20 mouse cellular contexts compared by ENCODE assay signal in the genomic region with DNA sequence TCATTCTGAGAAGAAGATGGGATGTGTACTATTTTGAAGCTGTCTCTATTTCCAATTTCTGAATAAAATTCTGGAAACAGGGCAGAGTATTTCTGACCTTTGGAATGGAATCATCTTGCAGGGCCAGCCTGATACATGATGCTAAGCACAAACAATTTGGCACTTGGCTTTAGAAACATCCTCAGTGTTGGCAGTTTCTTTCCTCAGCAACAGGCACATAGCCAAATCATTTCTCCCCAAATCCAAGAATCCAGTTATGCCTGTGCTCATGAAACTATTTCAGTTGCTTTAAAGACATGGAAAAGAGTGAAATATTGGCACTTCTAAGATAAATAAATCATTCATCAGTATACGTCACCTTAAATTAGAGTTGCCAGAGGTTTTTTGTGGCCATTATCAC. TPM values are rescaled to one million over a fixed set of nuclear protein-coding genes. Genes with fewer than 3 reads are reported as not detected.
A peak's percentile ranks its signal among the peaks of the same experiment; 100 is the strongest.
DNase-seq lines count a peak whose midpoint lies in the region; TF ChIP-seq lines count a peak whose summit lies in the region.
"Had no signal": no experiment of that assay in that cellular context is flagged by ENCODE, and none has a peak within 500 bp of the region (broad histone marks: within the 10 kb centered on the region; RNA-seq: fewer than 3 reads in every experiment).

No protein-coding gene starts in this region.

- no peak overlapping the region for H3K4me3 ChIP-seq in layer of hippocampus, adult 2 months
- H3K4me3 ChIP-seq: embryonic facial prominence, embryonic 12.5 days; forebrain, embryonic 12.5 days; left cerebral cortex, adult 2 months; limb, embryonic 12.5 days; neural tube, embryonic 12.5 days had no signal

- peak; percentile 28 to 37 for DNase-seq in layer of hippocampus, adult 2 months (ENCODE audit: low spot score in 2 of 2)
- DNase-seq in layer of hippocampus, postnatal 36 days = no peak
- peak; percentile 65 for DNase-seq in Muller cell, postnatal 12 days (ENCODE audit: inconsistent ontology term)
- DNase-seq in brain, adult 2 months (ENCODE audit: low read depth, low spot score) = peak; percentile 63
- DNase-seq in cerebellum, postnatal 10 days = peak; percentile 63 to 66
- DNase-seq in adipocyte (ENCODE audit: low spot score) = no peak
- DNase-seq in retina, embryonic 14.5 days (ENCODE audit: low spot score) = no peak
- DNase-seq: adrenal gland, postnatal 14 days; gastrocnemius, postnatal 10 days; heart, postnatal 10 days; kidney, adult 11 months; kidney, postnatal 25 days; right cerebral cortex, postnatal 4 days had no signal

- H3K27ac ChIP-seq in layer of hippocampus, adult 2 months = peak overlapping the region; percentile 36; the same call in 1 of the 2 replicates
- H3K27ac ChIP-seq: embryonic facial prominence, embryonic 12.5 days; forebrain, embryonic 12.5 days; hindbrain, embryonic 14.5 days; left cerebral cortex, adult 2 months; limb, embryonic 12.5 days; liver, embryonic 14.5 days; neural tube, embryonic 12.5 days had no signal

- no peak for TF ChIP-seq CTCF in layer of hippocampus, adult 2 months (conservative IDR thresholded peaks at IDR 0.05)

RNA-seq across cellular contexts. Expression of a gene that starts 57.8 kb away (rescaled TPM):
- 100 to 1,000 TPM; 473 to 525 TPM for total RNA-seq in layer of hippocampus, adult 2 months (2021)
- 100 to 1,000 TPM; 520 to 575 TPM for total RNA-seq in layer of hippocampus, postnatal 36 days (2021)

Comparison
In these comparisons a context has a peak if more than half of its experiments do, and no peak if none do; other contexts are left out.
1. DNase-seq: peak in layer of hippocampus, adult 2 months (2 of 2), Muller cell, postnatal 12 days (single experiment), brain, adult 2 months (single experiment) and cerebellum, postnatal 10 days (2 of 2); none in layer of hippocampus, postnatal 36 days (0 of 2), adipocyte (single experiment) and retina, embryonic 14.5 days (single experiment).